Mouse (Mus musculus): ENCODE measurements at regions not wholly inside any gene's neighbourhood (a gene's known extent, or its start where the extent isn't known, plus 50 kb on each side); places are given as distances from the start of the nearest gene placed in this dataset.

DNA sequence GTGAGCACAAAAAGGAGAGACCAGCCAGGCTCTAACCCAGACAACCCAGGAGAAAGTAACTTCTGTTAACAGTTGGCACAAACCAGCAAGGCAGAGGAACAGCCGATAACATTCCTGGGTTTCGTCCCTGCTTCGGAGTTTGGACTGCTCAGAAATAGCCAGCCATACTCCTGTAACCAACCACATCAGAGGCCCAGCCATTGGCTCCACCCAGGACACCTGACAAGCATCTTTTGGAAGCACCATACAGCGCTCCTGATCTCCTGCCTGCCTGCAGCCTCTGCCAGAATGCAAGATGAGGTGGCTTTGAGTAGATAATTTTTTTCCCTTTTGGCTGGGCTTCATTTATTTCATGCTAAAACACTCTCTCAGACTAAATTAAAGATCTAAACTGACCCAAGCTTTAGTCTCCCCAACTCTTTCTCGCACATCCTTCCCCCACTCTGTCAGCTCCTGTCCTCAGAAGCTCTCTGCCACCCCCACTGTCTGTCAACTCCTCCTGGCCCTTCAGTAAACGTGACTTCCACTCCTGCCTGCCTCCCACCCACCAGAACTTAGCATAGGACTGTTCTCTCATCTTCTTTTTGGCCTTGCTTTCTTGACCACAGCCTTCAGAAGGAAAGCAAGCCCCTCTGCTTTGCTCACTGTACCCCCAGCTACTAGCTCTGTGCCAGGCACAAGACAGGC lies 72.0 kb upstream of the Selenok start:
- no peak for TF ChIP-seq CTCF (IDR thresholded peaks at IDR 0.05; ENCODE audit: borderline replicate concordance, extremely low read depth, insufficient read depth, insufficient read length)
- TF ChIP-seq POLR2A (IDR thresholded peaks at IDR 0.05; ENCODE audit: borderline replicate concordance, extremely low read depth, insufficient read depth, insufficient read length, poor library complexity, severe bottlenecking) = no peak
